Mouse (Mus musculus): ENCODE data around the gene Prss57. TPM values are rescaled to one million over a fixed set of nuclear protein-coding genes. Genes with fewer than 3 reads are reported as not detected.

Prss57 gene
- polyA plus RNA-seq, 1 experiment from 2014 or later: 0.29 TPM

GRCm38 (mm10) chr10:79793051-79793737 lies 2.4 kb upstream of the Prss57 start, which contains the start of gene Palm:
Gene Palm (plus strand): TSS chr10:79793572.
- Histone ChIP-seq H3K4me1 (peaks cover 43% of the 10 kb centered on the region), H3K9me3 (replicated peaks) (no peaks in the 10 kb centered on the region), H3K9ac (peak within 1 kb of the TSS; percentile 93), H3K4me3 (replicated peaks) (peak within 1 kb of the TSS; percentile 97), H3K27ac (peak within 1 kb of the TSS; percentile 94), H3K4me2 (peak within 1 kb of the TSS; percentile 88), H3K27me3 (no peaks in the 10 kb centered on the region), H3K36me3 (no peaks in the 10 kb centered on the region)
- peak; percentile 65 for ATAC-seq (replicated peaks; ENCODE audit: low FRiP score)
- 5% methylated on average over 45 of the region's 51 CpGs for WGBS

- H3K36me3 ChIP-seq: no peaks in the 10 kb centered on the region
- H3K4me1 ChIP-seq: peaks cover 36% of the 10 kb centered on the region
- H3K4me3 ChIP-seq (replicated peaks): no peak overlapping the region
- H3K9me3 ChIP-seq (replicated peaks): no peaks in the 10 kb centered on the region
- H3K9ac ChIP-seq: no peak overlapping the region
- H3K27ac ChIP-seq: peak overlapping the region; percentile 94
- no peaks in the 10 kb centered on the region for H3K27me3 ChIP-seq
- ATAC-seq (replicated peaks; ENCODE audit: low FRiP score): no peak
- 80% methylated on average over 5 of the region's 5 CpGs for WGBS
- H3K4me2 ChIP-seq: no peak overlapping the region
These were observed 1.7 kb upstream of the Prss57 start for GRCm38 (mm10) chr10:79792339-79793040.

- 62% methylated on average over 2 of the region's 2 CpGs for WGBS
- Histone ChIP-seq H3K27ac (no peak overlapping the region), H3K36me3 (no peaks in the 10 kb centered on the region), H3K4me3 (replicated peaks) (no peak overlapping the region), H3K9ac (no peak overlapping the region), H3K4me1 (peaks cover 12% of the 10 kb centered on the region), H3K4me2 (no peak overlapping the region), H3K9me3 (replicated peaks) (no peaks in the 10 kb centered on the region), H3K27me3 (peaks cover 3% of the 10 kb centered on the region)
- no peak for ATAC-seq (replicated peaks; ENCODE audit: low FRiP score)
These were observed 1.2 kb downstream of the Prss57 start for GRCm38 (mm10) chr10:79789581-79789980.

GRCm38 (mm10) chr10:79788386-79789158 lies 2.2 kb downstream of the Prss57 start:
- Histone ChIP-seq H3K27ac (no peak overlapping the region), H3K36me3 (no peaks in the 10 kb centered on the region), H3K4me3 (replicated peaks) (no peak overlapping the region), H3K4me2 (no peak overlapping the region), H3K4me1 (peaks cover 5% of the 10 kb centered on the region), H3K9ac (no peak overlapping the region), H3K9me3 (replicated peaks) (no peaks in the 10 kb centered on the region), H3K27me3 (peaks cover 9% of the 10 kb centered on the region)
- no peak for ATAC-seq (replicated peaks; ENCODE audit: low FRiP score)
- 35% methylated on average over 7 of the region's 7 CpGs for WGBS

- 41% methylated on average over 27 of the region's 27 CpGs for WGBS
- H3K4me2 ChIP-seq: no peak overlapping the region
These were observed 6.6 kb downstream of the Prss57 start for GRCm38 (mm10) chr10:79783920-79784800.

GRCm38 (mm10) chr10:79783050-79783449 lies 7.7 kb downstream of the Prss57 start:
- no peak overlapping the region for H3K4me2 ChIP-seq
- H3K27ac ChIP-seq: no peak overlapping the region
- no peak overlapping the region for H3K9ac ChIP-seq
- 63% methylated on average over 7 of the region's 7 CpGs for WGBS
- no peaks in the 10 kb centered on the region for H3K9me3 ChIP-seq (replicated peaks)
- H3K4me3 ChIP-seq (replicated peaks): no peak overlapping the region
- peaks cover 35% of the 10 kb centered on the region for H3K27me3 ChIP-seq
- ATAC-seq (replicated peaks; ENCODE audit: low FRiP score): no peak
- peaks cover 33% of the 10 kb centered on the region for H3K4me1 ChIP-seq
- no peaks in the 10 kb centered on the region for H3K36me3 ChIP-seq

More at GRCm38 (mm10) chr10:79783920-79784800, 6.6 kb downstream of the Prss57 start:
- Histone ChIP-seq H3K4me1 (peaks cover 22% of the 10 kb centered on the region), H3K27me3 (peaks cover 28% of the 10 kb centered on the region), H3K36me3 (no peaks in the 10 kb centered on the region), H3K4me3 (replicated peaks) (no peak overlapping the region), H3K9me3 (replicated peaks) (no peaks in the 10 kb centered on the region), H3K27ac (no peak overlapping the region), H3K9ac (no peak overlapping the region)
- ATAC-seq (replicated peaks; ENCODE audit: low FRiP score): no peak

GRCm38 (mm10) chr10:79781956-79782355 lies 8.8 kb downstream of the Prss57 start:
- Histone ChIP-seq H3K36me3 (no peaks in the 10 kb centered on the region), H3K27me3 (peaks cover 41% of the 10 kb centered on the region), H3K9ac (no peak overlapping the region), H3K4me3 (replicated peaks) (no peak overlapping the region), H3K4me1 (peaks cover 44% of the 10 kb centered on the region), H3K27ac (no peak overlapping the region), H3K9me3 (replicated peaks) (no peaks in the 10 kb centered on the region), H3K4me2 (no peak overlapping the region)
- no peak for ATAC-seq (replicated peaks; ENCODE audit: low FRiP score)
- 46% methylated on average over 5 of the region's 5 CpGs for WGBS

- H3K36me3 ChIP-seq: no peaks in the 10 kb centered on the region
- WGBS: 26% methylated on average over 21 of the region's 21 CpGs
- H3K4me1 ChIP-seq: peaks cover 46% of the 10 kb centered on the region
- ATAC-seq (replicated peaks; ENCODE audit: low FRiP score): no peak
- H3K27ac ChIP-seq: no peak overlapping the region
- peak overlapping the region; percentile 94 for H3K4me2 ChIP-seq
- H3K9me3 ChIP-seq (replicated peaks): no peaks in the 10 kb centered on the region
- H3K9ac ChIP-seq: peak overlapping the region; percentile 22; the same call in 1 of the 2 replicates
- H3K27me3 ChIP-seq: peaks cover 41% of the 10 kb centered on the region
- peak overlapping the region; percentile 55 for H3K4me3 ChIP-seq (replicated peaks)
These were observed 9.6 kb downstream of the Prss57 start for GRCm38 (mm10) chr10:79781139-79781538.

GRCm38 (mm10) chr10:79780664-79781015 lies 10.1 kb downstream of the Prss57 start:
- ATAC-seq (replicated peaks; ENCODE audit: low FRiP score): no peak
- Histone ChIP-seq H3K4me2 (peak overlapping the region; percentile 94), H3K27ac (peak overlapping the region; percentile 78), H3K9ac (peak overlapping the region; percentile 41), H3K4me1 (peaks cover 46% of the 10 kb centered on the region), H3K36me3 (no peaks in the 10 kb centered on the region), H3K4me3 (replicated peaks) (peak overlapping the region; percentile 55), H3K27me3 (peaks cover 41% of the 10 kb centered on the region), H3K9me3 (replicated peaks) (no peaks in the 10 kb centered on the region)
- under 1% methylated on average over 13 of the region's 13 CpGs for WGBS

- Histone ChIP-seq H3K27ac (peak overlapping the region; percentile 78), H3K4me2 (peak overlapping the region; percentile 94), H3K9me3 (replicated peaks) (no peaks in the 10 kb centered on the region), H3K9ac (peak overlapping the region; percentile 41), H3K27me3 (peaks cover 41% of the 10 kb centered on the region), H3K36me3 (no peaks in the 10 kb centered on the region), H3K4me1 (peaks cover 46% of the 10 kb centered on the region), H3K4me3 (replicated peaks) (peak overlapping the region; percentile 55)
- 2% methylated on average over 55 of the region's 55 CpGs for WGBS
- peak; percentile 89 for ATAC-seq (replicated peaks; ENCODE audit: low FRiP score)
These were observed 10.7 kb downstream of the Prss57 start for GRCm38 (mm10) chr10:79779784-79780663.

All from kidney, embryonic 15.5 days (tissue).